15 mouse cellular contexts compared by ENCODE assay signal in the genomic region with DNA sequence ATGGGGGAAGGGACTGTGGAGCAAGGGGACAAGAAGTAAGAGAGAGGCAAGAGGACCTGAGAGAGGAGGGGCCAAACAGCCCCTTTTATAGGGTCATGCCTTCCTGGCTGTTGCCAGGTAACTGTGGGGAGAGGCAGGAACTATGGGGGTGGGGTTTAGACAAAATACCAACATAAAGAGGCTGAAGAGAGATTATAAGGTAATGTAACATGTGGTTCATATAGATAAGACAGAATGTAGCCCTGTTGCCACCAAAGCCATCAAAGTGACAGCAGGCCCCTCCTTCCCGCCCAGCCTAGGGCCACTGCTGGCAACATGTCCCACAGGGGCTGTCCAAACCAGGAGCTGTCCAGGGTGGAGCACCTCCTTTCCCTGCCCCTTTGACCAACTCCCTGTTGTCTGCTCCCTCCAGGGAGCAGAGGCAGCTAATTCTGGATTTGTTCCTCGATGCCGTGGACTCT. TPM values are rescaled to one million over a fixed set of nuclear protein-coding genes. Genes with fewer than 3 reads are reported as not detected.
A peak's percentile ranks its signal among the peaks of the same experiment; 100 is the strongest.
DNase-seq lines count a peak whose midpoint lies in the region; ATAC-seq and TF ChIP-seq lines count a peak whose summit lies in the region.
"Had no signal": no experiment of that assay in that cellular context is flagged by ENCODE, and none has a peak within 500 bp of the region (broad histone marks: within the 10 kb centered on the region; RNA-seq: fewer than 3 reads in every experiment).

No protein-coding gene starts in this region.

- no peak for TF ChIP-seq POLR2A in lung, adult 2 months (IDR thresholded peaks at IDR 0.05; ENCODE audit: borderline replicate concordance, extremely low read depth, low read depth, low read length)

- no peak overlapping the region for H3K27ac ChIP-seq in lung, postnatal 0 days (ENCODE audit: low read length)
- peak overlapping the region; percentile 90 for H3K27ac ChIP-seq in liver, embryonic 12.5 days
- no peak overlapping the region for H3K27ac ChIP-seq in stomach, embryonic 14.5 days (ENCODE audit: low read length)
- H3K27ac ChIP-seq: gastrocnemius, adult 2 months; midbrain, embryonic 12.5 days had no signal

- no peaks in the 10 kb centered on the region for H3K4me1 ChIP-seq in lung, postnatal 0 days (ENCODE audit: insufficient read depth, low read depth, low read length)
- H3K4me1 ChIP-seq in lung, adult 2 months (ENCODE audit: control insufficient read depth, insufficient read depth, low read length), result no peaks in the 10 kb centered on the region; the same call in 1 of the 2 replicates
- peaks cover 37% of the 10 kb centered on the region for H3K4me1 ChIP-seq in liver, embryonic 12.5 days
- no peaks in the 10 kb centered on the region for H3K4me1 ChIP-seq in stomach, embryonic 14.5 days (ENCODE audit: control insufficient read depth, insufficient read depth, low read length)
- H3K4me1 ChIP-seq: midbrain, embryonic 12.5 days had no signal

- ATAC-seq in lung, postnatal 0 days, result peak; percentile 16
- peak; percentile 99 for ATAC-seq in liver, embryonic 12.5 days
- ATAC-seq in stomach, embryonic 14.5 days (ENCODE audit: insufficient number of reproducible peaks, insufficient read depth, low FRiP score, low read depth), result peak; percentile 82; the same call in 1 of the 2 replicates
- ATAC-seq in cerebellum, adult (ENCODE audit: insufficient number of reproducible peaks, low FRiP score, low TSS enrichment), result no peak

- H3K36me3 ChIP-seq in lung, postnatal 0 days (ENCODE audit: insufficient read depth, low read length), result no peaks in the 10 kb centered on the region
- no peaks in the 10 kb centered on the region for H3K36me3 ChIP-seq in liver, embryonic 12.5 days
- H3K36me3 ChIP-seq in stomach, embryonic 14.5 days (ENCODE audit: control insufficient read depth, insufficient read depth, low read length), result no peaks in the 10 kb centered on the region
- H3K36me3 ChIP-seq: midbrain, embryonic 12.5 days had no signal

- no peaks in the 10 kb centered on the region for H3K9me3 ChIP-seq in lung, postnatal 0 days (ENCODE audit: low read length)
- no peaks in the 10 kb centered on the region for H3K9me3 ChIP-seq in liver, embryonic 12.5 days (replicated peaks)
- no peaks in the 10 kb centered on the region for H3K9me3 ChIP-seq in stomach, embryonic 14.5 days (ENCODE audit: control insufficient read depth, low read depth, low read length)
- H3K9me3 ChIP-seq: midbrain, embryonic 12.5 days had no signal

- no peaks in the 10 kb centered on the region for H3K27me3 ChIP-seq in lung, postnatal 0 days (replicated peaks; ENCODE audit: insufficient read depth, low read length)
- H3K27me3 ChIP-seq in liver, embryonic 12.5 days (replicated peaks), result no peaks in the 10 kb centered on the region
- H3K27me3 ChIP-seq in stomach, embryonic 14.5 days (ENCODE audit: control insufficient read depth, insufficient read depth, low read length), result no peaks in the 10 kb centered on the region
- H3K27me3 ChIP-seq: midbrain, embryonic 12.5 days had no signal

- no peak overlapping the region for H3K4me3 ChIP-seq in lung, postnatal 0 days (ENCODE audit: low read depth, low read length)
- no peak overlapping the region for H3K4me3 ChIP-seq in lung, adult 2 months (replicated peaks; ENCODE audit: extremely low read depth, low read depth, low read length)
- H3K4me3 ChIP-seq in liver, embryonic 12.5 days, result no peak overlapping the region; the same call in 1 of the 2 replicates
- H3K4me3 ChIP-seq in stomach, embryonic 14.5 days (ENCODE audit: low read depth, low read length), result no peak overlapping the region
- H3K4me3 ChIP-seq: gastrocnemius, adult 2 months; midbrain, embryonic 12.5 days had no signal

- WGBS in lung, postnatal 0 days, result 81% methylated on average over 3 of the region's 3 CpGs
- 79% methylated on average over 3 of the region's 3 CpGs for WGBS in lung, adult 2 months
- WGBS in liver, embryonic 12.5 days (ENCODE audit: insufficient replicate concordance), result 34% methylated on average over 3 of the region's 3 CpGs
- WGBS in stomach, embryonic 14.5 days, result 62% methylated on average over 3 of the region's 3 CpGs

- no peak overlapping the region for H3K4me2 ChIP-seq in lung, postnatal 0 days (replicated peaks; ENCODE audit: low read depth, low read length)
- peak overlapping the region; percentile 57 for H3K4me2 ChIP-seq in liver, embryonic 12.5 days
- H3K4me2 ChIP-seq in stomach, embryonic 14.5 days (replicated peaks; ENCODE audit: low read depth, low read length), result no peak overlapping the region
- H3K4me2 ChIP-seq: midbrain, embryonic 12.5 days had no signal

- peak; percentile 11 for DNase-seq in heart, adult 11 months
- DNase-seq in heart, adult 9 months (ENCODE audit: low spot score in 2 of 2), result no peak
- DNase-seq in lung, postnatal 0 days (ENCODE audit: low spot score), result no peak
- no peak for DNase-seq in lung, adult 2 months
- no peak for DNase-seq in thymus, postnatal 36 days
- DNase-seq: adrenal gland, adult 8-10 months; cerebellum, adult 9-11 months; gastrocnemius, adult 2 months; kidney, postnatal 36 days had no signal

- no peak for TF ChIP-seq CTCF in lung, postnatal 0 days (IDR thresholded peaks at IDR 0.05)
- no peak for TF ChIP-seq CTCF in lung, adult 2 months (IDR thresholded peaks at IDR 0.05; ENCODE audit: insufficient read depth, low read length)

- H3K9ac ChIP-seq in lung, postnatal 0 days (replicated peaks; ENCODE audit: low read depth), result no peak overlapping the region
- H3K9ac ChIP-seq in liver, embryonic 12.5 days, result peak overlapping the region; percentile 35; the same call in 1 of the 2 replicates
- no peak overlapping the region for H3K9ac ChIP-seq in stomach, embryonic 14.5 days (replicated peaks; ENCODE audit: low read depth, low read length)
- H3K9ac ChIP-seq: midbrain, embryonic 12.5 days had no signal

- TF ChIP-seq EP300 in lung, postnatal 0 days (IDR thresholded peaks at IDR 0.05), result no peak

RNA-seq across cellular contexts. Expression of a gene that starts 30.6 kb away (rescaled TPM):
- polyA plus RNA-seq in lung, postnatal 0 days (2015; fragmentation: Nextera tagmentation; extraction: Ambion mirVana), result 13.1 and 13.3 TPM in 2 replicates
- polyA plus RNA-seq in lung, adult 2 months (2012; rRNA removed), result 2.5 and 3.3 TPM in 2 replicates
- polyA plus RNA-seq in liver, embryonic 12.5 days (2016; fragmentation: Nextera tagmentation; extraction: Ambion mirVana), result 20.6 and 20.8 TPM in 2 replicates
- polyA plus RNA-seq in stomach, embryonic 14.5 days (2014; fragmentation: Nextera tagmentation; extraction: Ambion mirVana), result 23.4 and 24.6 TPM in 2 replicates

RNA-seq across cellular contexts. Expression of a gene that starts 54.7 kb away (rescaled TPM):
- not detected in 2 replicates for polyA plus RNA-seq in lung, postnatal 0 days (2015; fragmentation: Nextera tagmentation; extraction: Ambion mirVana)
- not detected in 2 replicates for polyA plus RNA-seq in lung, adult 2 months (2012; rRNA removed)
- polyA plus RNA-seq in liver, embryonic 12.5 days (2016; fragmentation: Nextera tagmentation; extraction: Ambion mirVana), result not detected in 2 replicates
- polyA plus RNA-seq in stomach, embryonic 14.5 days (2014; fragmentation: Nextera tagmentation; extraction: Ambion mirVana), result not detected in 2 replicates
- polyA plus RNA-seq: heart, postnatal 0 days; midbrain, embryonic 12.5 days; spleen, adult 2 months had no signal
